Mouse (Mus musculus) cerebellum, adult 2 months (tissue): ENCODE results near the gene AU040320.

Experiments
- CTCF ChIP-seq: fragments of 200-500 bp; IDR thresholded peaks from 2 replicates; pipeline ENCODE4 v1.5.1; 2011; ENCODE audit warnings: low read depth, mild to moderate bottlenecking, control low read depth, low read length, moderate library complexity, borderline replicate concordance; ENCODE audit not compliant: insufficient read depth
- POLR2A ChIP-seq: fragments of 200-500 bp; IDR thresholded peaks from 2 replicates; pipeline ENCODE4 v1.6.1; 2011; ENCODE audit warnings: low read length, control low read depth, borderline replicate concordance; ENCODE audit not compliant: insufficient read depth

- TF ChIP-seq CTCF (no peak), POLR2A (no peak)
Observed at GRCm38 (mm10) chr4:126860268-126860986, 107.1 kb downstream of the AU040320 start.
